Mouse (Mus musculus): ENCODE results near the gene Gm21972.

Gm21972 gene

GRCm38 (mm10) chr1:86161061-86161460, 27.6 kb downstream of the Gm21972 start:
- no peak for DNase-seq (ENCODE audit: low spot score)

GRCm38 (mm10) chr1:86174602-86175001, 41.2 kb downstream of the Gm21972 start:
- DNase-seq (ENCODE audit: low spot score), result no peak

GRCm38 (mm10) chr1:86176066-86176465, 42.6 kb downstream of the Gm21972 start:
- DNase-seq (ENCODE audit: low spot score), result no peak

- DNase-seq (ENCODE audit: low spot score), result peak; percentile 68
Observed at GRCm38 (mm10) chr1:86178462-86179253, 45.2 kb downstream of the Gm21972 start.

GRCm38 (mm10) chr1:86182004-86182709, 48.7 kb downstream of the Gm21972 start:
- no peak for DNase-seq (ENCODE audit: low spot score)

- DNase-seq (ENCODE audit: low spot score), result no peak
Observed at GRCm38 (mm10) chr1:86183577-86184263, 50.3 kb downstream of the Gm21972 start.

- no peak for DNase-seq (ENCODE audit: low spot score)
Observed at GRCm38 (mm10) chr1:86186762-86187161, 53.3 kb downstream of the Gm21972 start.

- DNase-seq (ENCODE audit: low spot score), result no peak
Observed at GRCm38 (mm10) chr1:86187856-86188255, 54.4 kb downstream of the Gm21972 start.

GRCm38 (mm10) chr1:86188271-86188670, 54.8 kb downstream of the Gm21972 start:
- DNase-seq (ENCODE audit: low spot score), result no peak

GRCm38 (mm10) chr1:86189034-86189702, 55.7 kb downstream of the Gm21972 start:
- no peak for DNase-seq (ENCODE audit: low spot score)

GRCm38 (mm10) chr1:86190843-86191242, 57.4 kb downstream of the Gm21972 start:
- no peak for DNase-seq (ENCODE audit: low spot score)

GRCm38 (mm10) chr1:86194044-86194443, 60.6 kb downstream of the Gm21972 start:
- DNase-seq (ENCODE audit: low spot score), result no peak

- no peak for DNase-seq (ENCODE audit: low spot score)
Observed at GRCm38 (mm10) chr1:86198276-86198675, 64.8 kb downstream of the Gm21972 start.

GRCm38 (mm10) chr1:86199026-86199425, 65.6 kb downstream of the Gm21972 start:
- no peak for DNase-seq (ENCODE audit: low spot score)

GRCm38 (mm10) chr1:86201312-86201711, 67.9 kb downstream of the Gm21972 start:
- no peak for DNase-seq (ENCODE audit: low spot score)

- no peak for DNase-seq (ENCODE audit: low spot score)
Observed at GRCm38 (mm10) chr1:86202617-86203219, 69.3 kb downstream of the Gm21972 start.

- DNase-seq (ENCODE audit: low spot score), result no peak
Observed at GRCm38 (mm10) chr1:86210676-86211075, 77.2 kb downstream of the Gm21972 start.

- no peak for DNase-seq (ENCODE audit: low spot score)
Observed at GRCm38 (mm10) chr1:86211498-86211897, 78.1 kb downstream of the Gm21972 start.

Data from layer of hippocampus, adult 9-10 months (tissue).